Mouse (Mus musculus): ENCODE results near the gene Bbs1. TPM values are rescaled to one million over a fixed set of nuclear protein-coding genes. Genes with fewer than 3 reads are reported as not detected.

Bbs1 gene
- polyA plus RNA-seq, 1 experiment from 2014 or later = 1.8 TPM

GRCm38 (mm10) chr19:4849800-4850199 is 56.6 kb downstream of the Bbs1 start:
- WGBS = 46% methylated on average over 4 of the region's 4 CpGs
- Histone ChIP-seq H3K27me3 (ENCODE audit: control insufficient read depth, insufficient read depth, low read length) (0 out of 2 replicates have a peak, but pooled peaks cover 2% of the 10 kb centered on the region), H3K27ac (ENCODE audit: low read length) (no peak overlapping the region), H3K4me3 (ENCODE audit: low read length) (no peak overlapping the region), H3K9ac (ENCODE audit: low read length) (no peak overlapping the region), H3K4me2 (ENCODE audit: low read depth, low read length) (no peak overlapping the region), H3K4me1 (ENCODE audit: control insufficient read depth, insufficient read depth, low read length) (peaks cover 3% of the 10 kb centered on the region; the same call in 1 of the 2 replicates), H3K36me3 (ENCODE audit: control insufficient read depth, insufficient read depth) (no peaks in the 10 kb centered on the region), H3K9me3 (replicated peaks; ENCODE audit: control insufficient read depth, low read length) (no peaks in the 10 kb centered on the region)
- no peak for ATAC-seq (replicated peaks; ENCODE audit: extremely low read depth, insufficient read depth, low FRiP score)

- Histone ChIP-seq H3K9me3 (replicated peaks; ENCODE audit: control insufficient read depth, low read length) (no peaks in the 10 kb centered on the region), H3K36me3 (ENCODE audit: control insufficient read depth, insufficient read depth) (no peaks in the 10 kb centered on the region), H3K4me2 (ENCODE audit: low read depth, low read length) (no peak overlapping the region), H3K27ac (ENCODE audit: low read length) (no peak overlapping the region), H3K9ac (ENCODE audit: low read length) (no peak overlapping the region), H3K4me1 (ENCODE audit: control insufficient read depth, insufficient read depth, low read length) (no peaks in the 10 kb centered on the region), H3K4me3 (ENCODE audit: low read length) (no peak overlapping the region), H3K27me3 (ENCODE audit: control insufficient read depth, insufficient read depth, low read length) (0 out of 2 replicates have a peak, but pooled peaks cover 6% of the 10 kb centered on the region)
- 24% methylated on average over 7 of the region's 7 CpGs for WGBS
- no peak for ATAC-seq (replicated peaks; ENCODE audit: extremely low read depth, insufficient read depth, low FRiP score)
Measured at GRCm38 (mm10) chr19:4847490-4847889, 58.9 kb downstream of the Bbs1 start.

- H3K4me3 ChIP-seq (ENCODE audit: low read length) = no peak overlapping the region
- WGBS = 51% methylated on average over 2 of the region's 2 CpGs
- no peaks in the 10 kb centered on the region for H3K9me3 ChIP-seq (replicated peaks; ENCODE audit: control insufficient read depth, low read length)
- no peak overlapping the region for H3K4me2 ChIP-seq (ENCODE audit: low read depth, low read length)
- H3K36me3 ChIP-seq (ENCODE audit: control insufficient read depth, insufficient read depth) = no peaks in the 10 kb centered on the region
- no peaks in the 10 kb centered on the region for H3K4me1 ChIP-seq (ENCODE audit: control insufficient read depth, insufficient read depth, low read length)
- H3K27ac ChIP-seq (ENCODE audit: low read length) = no peak overlapping the region
- no peak for ATAC-seq (replicated peaks; ENCODE audit: extremely low read depth, insufficient read depth, low FRiP score)
- 0 out of 2 replicates have a peak, but pooled peaks cover 6% of the 10 kb centered on the region for H3K27me3 ChIP-seq (ENCODE audit: control insufficient read depth, insufficient read depth, low read length)
- no peak overlapping the region for H3K9ac ChIP-seq (ENCODE audit: low read length)
Measured at GRCm38 (mm10) chr19:4845846-4846245, 60.6 kb downstream of the Bbs1 start.

GRCm38 (mm10) chr19:4842611-4843010 is 63.8 kb downstream of the Bbs1 start:
- Histone ChIP-seq H3K9ac (ENCODE audit: low read length) (no peak overlapping the region), H3K36me3 (ENCODE audit: control insufficient read depth, insufficient read depth) (no peaks in the 10 kb centered on the region), H3K4me1 (ENCODE audit: control insufficient read depth, insufficient read depth, low read length) (peaks cover 10% of the 10 kb centered on the region), H3K4me3 (ENCODE audit: low read length) (no peak overlapping the region), H3K9me3 (replicated peaks; ENCODE audit: control insufficient read depth, low read length) (no peaks in the 10 kb centered on the region), H3K4me2 (ENCODE audit: low read depth, low read length) (no peak overlapping the region), H3K27ac (ENCODE audit: low read length) (no peak overlapping the region), H3K27me3 (ENCODE audit: control insufficient read depth, insufficient read depth, low read length) (peaks cover 12% of the 10 kb centered on the region; the same call in 1 of the 2 replicates)
- no peak for ATAC-seq (replicated peaks; ENCODE audit: extremely low read depth, insufficient read depth, low FRiP score)
- WGBS = 46% methylated on average over 2 of the region's 2 CpGs

- no peak for ATAC-seq (replicated peaks; ENCODE audit: extremely low read depth, insufficient read depth, low FRiP score)
- no peak overlapping the region for H3K27ac ChIP-seq (ENCODE audit: low read length)
- peaks cover 10% of the 10 kb centered on the region for H3K4me1 ChIP-seq (ENCODE audit: control insufficient read depth, insufficient read depth, low read length)
- no peak overlapping the region for H3K4me3 ChIP-seq (ENCODE audit: low read length)
- H3K9me3 ChIP-seq (replicated peaks; ENCODE audit: control insufficient read depth, low read length) = no peaks in the 10 kb centered on the region
- H3K36me3 ChIP-seq (ENCODE audit: control insufficient read depth, insufficient read depth) = no peaks in the 10 kb centered on the region
- peaks cover 12% of the 10 kb centered on the region; the same call in 1 of the 2 replicates for H3K27me3 ChIP-seq (ENCODE audit: control insufficient read depth, insufficient read depth, low read length)
- H3K9ac ChIP-seq (ENCODE audit: low read length) = no peak overlapping the region
- 71% methylated on average over 9 of the region's 9 CpGs for WGBS
- no peak overlapping the region for H3K4me2 ChIP-seq (ENCODE audit: low read depth, low read length)
Measured at GRCm38 (mm10) chr19:4840848-4841247, 65.6 kb downstream of the Bbs1 start.

- H3K4me1 ChIP-seq (ENCODE audit: control insufficient read depth, insufficient read depth, low read length) = peaks cover 10% of the 10 kb centered on the region
- no peaks in the 10 kb centered on the region for H3K9me3 ChIP-seq (replicated peaks; ENCODE audit: control insufficient read depth, low read length)
- H3K9ac ChIP-seq (ENCODE audit: low read length) = peak within 1 kb of the TSS; percentile 81
- H3K4me3 ChIP-seq (ENCODE audit: low read length) = peak within 1 kb of the TSS; percentile 81
- ATAC-seq (replicated peaks; ENCODE audit: extremely low read depth, insufficient read depth, low FRiP score) = peak; percentile 99
- peak within 1 kb of the TSS; percentile 99 for H3K4me2 ChIP-seq (ENCODE audit: low read depth, low read length)
- no peaks in the 10 kb centered on the region for H3K36me3 ChIP-seq (ENCODE audit: control insufficient read depth, insufficient read depth)
- no peak within 1 kb of the TSS for H3K27ac ChIP-seq (ENCODE audit: low read length)
- WGBS = under 1% methylated on average over 25 of the region's 25 CpGs
- peaks cover 12% of the 10 kb centered on the region; the same call in 1 of the 2 replicates for H3K27me3 ChIP-seq (ENCODE audit: control insufficient read depth, insufficient read depth, low read length)
Measured at GRCm38 (mm10) chr19:4839149-4839548, 67.3 kb downstream of the Bbs1 start, which contains the start of the genes Ccs and Ccdc87. Gene Ccs (minus strand): TSS chr19:4839332. Gene Ccdc87 (plus strand): TSS chr19:4839366.

GRCm38 (mm10) chr19:4838526-4839140 is 67.8 kb downstream of the Bbs1 start:
- peaks cover 10% of the 10 kb centered on the region for H3K4me1 ChIP-seq (ENCODE audit: control insufficient read depth, insufficient read depth, low read length)
- H3K4me3 ChIP-seq (ENCODE audit: low read length) = peak overlapping the region; percentile 81
- no peak overlapping the region for H3K27ac ChIP-seq (ENCODE audit: low read length)
- H3K27me3 ChIP-seq (ENCODE audit: control insufficient read depth, insufficient read depth, low read length) = peaks cover 12% of the 10 kb centered on the region; the same call in 1 of the 2 replicates
- H3K4me2 ChIP-seq (ENCODE audit: low read depth, low read length) = peak overlapping the region; percentile 99
- 28% methylated on average over 10 of the region's 10 CpGs for WGBS
- H3K36me3 ChIP-seq (ENCODE audit: control insufficient read depth, insufficient read depth) = no peaks in the 10 kb centered on the region
- no peaks in the 10 kb centered on the region for H3K9me3 ChIP-seq (replicated peaks; ENCODE audit: control insufficient read depth, low read length)
- peak overlapping the region; percentile 81 for H3K9ac ChIP-seq (ENCODE audit: low read length)
- no peak for ATAC-seq (replicated peaks; ENCODE audit: extremely low read depth, insufficient read depth, low FRiP score)

GRCm38 (mm10) chr19:4837049-4837448 is 69.4 kb downstream of the Bbs1 start:
- no peak for ATAC-seq (replicated peaks; ENCODE audit: extremely low read depth, insufficient read depth, low FRiP score)
- H3K9me3 ChIP-seq (replicated peaks; ENCODE audit: control insufficient read depth, low read length) = no peaks in the 10 kb centered on the region
- no peak overlapping the region for H3K4me2 ChIP-seq (ENCODE audit: low read depth, low read length)
- H3K4me3 ChIP-seq (ENCODE audit: low read length) = no peak overlapping the region
- H3K27me3 ChIP-seq (ENCODE audit: control insufficient read depth, insufficient read depth, low read length) = peaks cover 9% of the 10 kb centered on the region; the same call in 1 of the 2 replicates
- no peak overlapping the region for H3K9ac ChIP-seq (ENCODE audit: low read length)
- no peak overlapping the region for H3K27ac ChIP-seq (ENCODE audit: low read length)
- 0 out of 2 replicates have a peak, but pooled peaks cover 4% of the 10 kb centered on the region for H3K36me3 ChIP-seq (ENCODE audit: control insufficient read depth, insufficient read depth)
- 91% methylated on average over 6 of the region's 6 CpGs for WGBS
- H3K4me1 ChIP-seq (ENCODE audit: control insufficient read depth, insufficient read depth, low read length) = peaks cover 10% of the 10 kb centered on the region
